Mouse (Mus musculus) olfactory bulb, adult 2 months (tissue): ENCODE data around the gene Asb16.

Source experiments
- CTCF ChIP-seq: fragments of 200-500 bp; IDR thresholded peaks from 2 replicates; pipeline ENCODE4 v1.5.1; 2012; ENCODE audit warnings: low read depth, mild to moderate bottlenecking, low read length, moderate library complexity; ENCODE audit not compliant: insufficient read depth
- POLR2A ChIP-seq: fragments of 200-500 bp; IDR thresholded peaks from 2 replicates; pipeline ENCODE4 v1.6.1; 2012; ENCODE audit warnings: mild to moderate bottlenecking, low read depth, low read length, moderate library complexity; ENCODE audit not compliant: insufficient read depth

- TF ChIP-seq CTCF, result no peak
- no peak for TF ChIP-seq POLR2A
Measured at GRCm38 (mm10) chr11:102294416-102294815, 25.9 kb downstream of the Asb16 start.
